Mouse (Mus musculus): ENCODE results near the gene Nphp4. TPM values are rescaled to one million over a fixed set of nuclear protein-coding genes. Genes with fewer than 3 reads are reported as not detected.

Nphp4 gene
- total and polyA plus RNA-seq, 2 experiments from 2014 or later: 0.46 to 5.0 TPM

DNA sequence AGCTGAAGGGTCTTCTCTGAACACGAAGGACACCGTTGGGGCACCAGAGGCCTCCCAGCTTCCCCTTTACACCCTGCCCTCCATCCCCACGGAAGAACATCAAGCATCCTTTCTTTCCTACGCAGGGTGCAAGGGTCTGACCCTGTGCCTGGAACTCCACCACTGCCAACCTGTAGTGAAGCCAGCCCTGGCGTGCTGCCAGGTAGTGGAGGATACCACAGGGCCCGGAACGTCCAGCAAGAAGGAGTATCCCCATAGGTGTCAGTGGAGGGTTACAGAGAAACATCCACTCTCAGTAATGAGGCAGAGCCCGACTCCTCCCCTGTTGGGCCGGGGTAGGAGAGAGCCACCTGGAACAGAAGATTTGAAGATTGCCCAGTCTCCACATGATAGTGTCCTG lies 133.5 kb downstream of the Nphp4 start:
- H3K9me3 ChIP-seq (replicated peaks; ENCODE audit: control insufficient read depth, low read length): no peaks in the 10 kb centered on the region
- DNase-seq (ENCODE audit: low spot score): no peak
- no peak overlapping the region for H3K27ac ChIP-seq (ENCODE audit: low read depth)
- TF ChIP-seq CTCF (IDR thresholded peaks at IDR 0.05; ENCODE audit: low read depth) (no peak), EP300 (IDR thresholded peaks at IDR 0.05; ENCODE audit: low read depth) (no peak)
- H3K4me3 ChIP-seq (ENCODE audit: low read depth, low read length): no peak overlapping the region
- H3K9ac ChIP-seq (replicated peaks; ENCODE audit: low read depth, low read length): no peak overlapping the region
- ATAC-seq (ENCODE audit: insufficient read depth, low read depth): no peak
- H3K4me2 ChIP-seq (ENCODE audit: low read depth, low read length): no peak overlapping the region
- H3K4me1 ChIP-seq (ENCODE audit: control insufficient read depth, insufficient read depth): no peaks in the 10 kb centered on the region
- WGBS: 70% methylated on average over 9 of the region's 9 CpGs
- no peaks in the 10 kb centered on the region for H3K36me3 ChIP-seq (replicated peaks; ENCODE audit: control insufficient read depth, insufficient read depth, low read length)
- no peaks in the 10 kb centered on the region for H3K27me3 ChIP-seq (ENCODE audit: control insufficient read depth, insufficient read depth, low read length)

Other genes starting within 250 kb of the Nphp4 start
- gene Gpr153, start 202.5 kb upstream of the Nphp4 start, total RNA-seq (2014; rRNA removed; ENCODE audit: low replicate concordance): 50.8 and 56.4 TPM in 2 replicates
- gene Gpr153, start 202.5 kb upstream of the Nphp4 start, polyA plus RNA-seq (2015; fragmentation: Nextera tagmentation; extraction: Ambion mirVana): 5.0 TPM in 2 replicates
- not detected in 2 replicates for gene Hes3, start 185.0 kb upstream of the Nphp4 start, total RNA-seq (2014; rRNA removed; ENCODE audit: low replicate concordance)
- gene Hes3, start 185.0 kb upstream of the Nphp4 start, polyA plus RNA-seq (2015; fragmentation: Nextera tagmentation; extraction: Ambion mirVana): not detected in 2 replicates
- gene Icmt, start 179.5 kb upstream of the Nphp4 start, total RNA-seq (2014; rRNA removed; ENCODE audit: low replicate concordance): 26.1 and 38.0 TPM in 2 replicates
- 12.7 and 15.0 TPM in 2 replicates for gene Icmt, start 179.5 kb upstream of the Nphp4 start, polyA plus RNA-seq (2015; fragmentation: Nextera tagmentation; extraction: Ambion mirVana)
- gene Rnf207, start 157.7 kb upstream of the Nphp4 start, total RNA-seq (2014; rRNA removed; ENCODE audit: low replicate concordance): 171 and 226 TPM in 2 replicates
- gene Rnf207, start 157.7 kb upstream of the Nphp4 start, polyA plus RNA-seq (2015; fragmentation: Nextera tagmentation; extraction: Ambion mirVana): 109 and 115 TPM in 2 replicates
- 118 and 122 TPM in 2 replicates for gene Rpl22, start 151.0 kb upstream of the Nphp4 start, total RNA-seq (2014; rRNA removed; ENCODE audit: low replicate concordance)
- gene Rpl22, start 151.0 kb upstream of the Nphp4 start, polyA plus RNA-seq (2015; fragmentation: Nextera tagmentation; extraction: Ambion mirVana): 224 and 235 TPM in 2 replicates
- 0.11 TPM in 1 of 2 replicates, not detected in the other for gene Chd5, start 138.1 kb upstream of the Nphp4 start, total RNA-seq (2014; rRNA removed; ENCODE audit: low replicate concordance)
- 0.01 and 0.03 TPM in 2 replicates for gene Chd5, start 138.1 kb upstream of the Nphp4 start, polyA plus RNA-seq (2015; fragmentation: Nextera tagmentation; extraction: Ambion mirVana)
- 1.5 and 2.9 TPM in 2 replicates for gene Kcnab2, start 1.2 kb downstream of the Nphp4 start, total RNA-seq (2014; rRNA removed; ENCODE audit: low replicate concordance)
- 0.69 and 1.1 TPM in 2 replicates for gene Kcnab2, start 1.2 kb downstream of the Nphp4 start, polyA plus RNA-seq (2015; fragmentation: Nextera tagmentation; extraction: Ambion mirVana)

Data from heart, postnatal 0 days (tissue).